Mouse (Mus musculus) gastrocnemius, adult 8-10 months (tissue): ENCODE measurements around the gene Nppb. TPM values are rescaled to one million over a fixed set of nuclear protein-coding genes. Genes with fewer than 3 reads are reported as not detected.

Experiments
- total RNA-seq, 4 experiments: library from RNA; stranded (reverse); gene quantifications; 2 replicates each; pipeline ENCODE4 v1.2.4; 2022

Gene Nppb
- total RNA-seq, 4 experiments from 2014 or later, result not detected

Other genes starting within 250 kb of the Nppb start
- 1 to 10 TPM in 2 of 4 experiments, under 1 TPM in 2; 0.70 to 1.4 (median 0.89) TPM for gene Zfp984, start 176.0 kb upstream of the Nppb start, total RNA-seq
- gene Zfp933, start 137.4 kb upstream of the Nppb start, total RNA-seq, result 10 to 100 TPM; 10.2 to 11.5 (median 10.5) TPM
- gene Miip, start 117.0 kb upstream of the Nppb start, total RNA-seq, result 1 to 10 TPM; 3.6 to 5.1 (median 4.8) TPM
- gene Fv1, start 116.8 kb upstream of the Nppb start, total RNA-seq, result 1 to 10 TPM; 5.1 to 9.2 (median 6.7) TPM
- 100 to 1,000 TPM; 389 to 516 (median 444) TPM for gene Mfn2, start 81.1 kb upstream of the Nppb start, total RNA-seq
- gene Plod1, start 49.0 kb upstream of the Nppb start, total RNA-seq, result 10 to 100 TPM; 14.7 to 17.0 (median 15.5) TPM
- gene 2510039O18Rik, start 44.9 kb upstream of the Nppb start, total RNA-seq, result 10 to 100 TPM; 19.8 to 21.4 (median 20.5) TPM
- gene Nppa, start 14.9 kb downstream of the Nppb start, total RNA-seq, result under 1 TPM in 3 of 4 experiments, not detected in 1; 0.34 to 0.46 (median 0.39) TPM
- 1 to 10 TPM; 4.1 to 5.3 (median 4.7) TPM for gene Clcn6, start 53.0 kb downstream of the Nppb start, total RNA-seq
- 1 to 10 TPM; 4.8 to 7.0 (median 6.3) TPM for gene Mthfr, start 53.3 kb downstream of the Nppb start, total RNA-seq
- 10 to 100 TPM; 11.8 to 15.2 (median 13.8) TPM for gene Agtrap, start 102.2 kb downstream of the Nppb start, total RNA-seq
- 10 to 100 TPM; 11.6 to 19.1 (median 15.1) TPM for gene Mad2l2, start 144.6 kb downstream of the Nppb start, total RNA-seq
- not detected for gene Draxin, start 144.9 kb downstream of the Nppb start, total RNA-seq
- 10 to 100 TPM; 44.3 to 53.2 (median 47.5) TPM for gene Fbxo6, start 166.4 kb downstream of the Nppb start, total RNA-seq
- gene Fbxo44, start 174.7 kb downstream of the Nppb start, total RNA-seq, result 10 to 100 TPM in 1 of 4 experiments, 1 to 10 TPM in 3; 7.3 to 11.0 (median 8.3) TPM
- under 1 TPM in 3 of 4 experiments, not detected in 1; 0.36 to 0.67 (median 0.48) TPM for gene Fbxo2, start 174.8 kb downstream of the Nppb start, total RNA-seq